Mouse (Mus musculus) forebrain, postnatal 0 days (tissue): ENCODE data around the gene Fbxl14. TPM values are rescaled to one million over a fixed set of nuclear protein-coding genes. Genes with fewer than 3 reads are reported as not detected.

Experiments used
- ATAC-seq: fragments of 200-750 bp; cut with Nextera tagmentation; 2 replicates; pipeline ENCODE4 v1.8.0; 2017; ENCODE audit warnings: mild to moderate bottlenecking, moderate library complexity
- DNase-seq: peaks from one replicate; pipeline ENCODE4 v3.0.0-alpha.2; 2015
- H3K27ac ChIP-seq: fragments of 300-500 bp; sonication (generic); 2 replicates; pipeline ENCODE4 v1.5.1; 2014; ENCODE audit warnings: low read depth, mild to moderate bottlenecking, antibody characterized with exemption, low read length, moderate library complexity, mixed read lengths
- H3K27me3 ChIP-seq: fragments of 300-500 bp; sonication (generic); 2 replicates; pipeline ENCODE4 v1.6.1; 2014; ENCODE audit warnings: mild to moderate bottlenecking, low read length, mixed read lengths; ENCODE audit not compliant: insufficient read depth
- H3K36me3 ChIP-seq: fragments of 300-500 bp; sonication (generic); 2 replicates; pipeline ENCODE4 v1.6.1; 2014; ENCODE audit warnings: mild to moderate bottlenecking, moderate library complexity; ENCODE audit not compliant: insufficient read depth
- H3K4me1 ChIP-seq: fragments of 300-500 bp; sonication (generic); 2 replicates; pipeline ENCODE4 v1.6.1; 2014; ENCODE audit warnings: antibody characterized with exemption; ENCODE audit not compliant: insufficient read depth
- H3K4me2 ChIP-seq: fragments of 300-500 bp; sonication (generic); 2 replicates; pipeline ENCODE4 v1.6.1; 2014; ENCODE audit warnings: low read depth, mild to moderate bottlenecking, moderate library complexity
- H3K4me3 ChIP-seq: fragments of 300-500 bp; sonication (generic); 2 replicates; pipeline ENCODE4 v1.5.1; 2014; ENCODE audit warnings: low read depth, low read length, mixed read lengths
- H3K9ac ChIP-seq: fragments of 300-500 bp; sonication (generic); 2 replicates; pipeline ENCODE4 v1.6.1; 2014; ENCODE audit warnings: mild to moderate bottlenecking
- H3K9me3 ChIP-seq: fragments of 300-500 bp; sonication (generic); 2 replicates; pipeline ENCODE4 v1.6.1; 2016; ENCODE audit warnings: low read length
- CTCF ChIP-seq: sonication (generic); IDR thresholded peaks from 2 replicates; pipeline ENCODE4 v1.5.1; 2016; ENCODE audit warnings: antibody characterized with exemption, control low read depth, low read depth
- WGBS: fragments of 180-500 bp; shearing (Covaris S2); extraction: QIAGEN DNeasy Blood & Tissue Kit; methylation state at CpG from one replicate; pipeline ENCODE4 v1.1.7; 2014; 5-methylcytosine and 5-hydroxymethylcytosine counted together
- polyA plus RNA-seq: library from polyadenylated mRNA; unstranded; fragments of >200 nt; fragmentation: Nextera tagmentation; extraction: Ambion mirVana; gene quantifications from 2 replicates; pipeline ENCODE4 v1.2.1, GENCODE M21; 2015
- total RNA-seq: library from RNA; depleted of rRNA; stranded (reverse); fragments of >200 nt; gene quantifications from 2 replicates; pipeline ENCODE4 v1.2.3, GENCODE M21; 2014

The Fbxl14 gene
- total and polyA plus RNA-seq, 2 experiments from 2014 or later, result 1.9 to 54.5 TPM

DNA sequence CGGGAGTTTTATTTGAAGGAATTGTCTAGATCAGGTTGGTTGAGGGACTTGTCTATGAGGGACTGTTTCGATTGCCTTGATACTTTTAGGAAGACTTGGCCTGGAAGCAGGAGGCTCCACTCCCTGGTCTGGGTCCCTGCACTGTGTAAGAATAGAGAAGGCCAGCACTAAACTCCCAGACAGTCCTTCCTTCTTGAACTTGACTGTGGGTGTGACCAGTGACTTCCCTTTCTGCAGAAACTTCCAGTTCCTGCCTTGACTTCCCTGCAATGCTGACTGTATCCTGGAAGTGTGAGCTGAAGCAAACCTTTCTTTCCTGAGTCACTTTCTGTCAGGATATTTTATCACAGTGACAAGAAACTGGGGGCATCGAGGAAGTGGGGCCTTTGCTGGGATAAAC is 8.7 kb upstream of the Fbxl14 start:
- WGBS, result 99% methylated on average over 3 of the region's 3 CpGs
- Histone ChIP-seq H3K9ac (no peak overlapping the region), H3K4me1 (no peaks in the 10 kb centered on the region), H3K4me3 (no peak overlapping the region), H3K27ac (no peak overlapping the region), H3K36me3 (no peaks in the 10 kb centered on the region), H3K27me3 (no peaks in the 10 kb centered on the region), H3K4me2 (no peak overlapping the region), H3K9me3 (no peaks in the 10 kb centered on the region)
- no peak for TF ChIP-seq CTCF
- ATAC-seq, result no peak
- DNase-seq, result no peak

DNA sequence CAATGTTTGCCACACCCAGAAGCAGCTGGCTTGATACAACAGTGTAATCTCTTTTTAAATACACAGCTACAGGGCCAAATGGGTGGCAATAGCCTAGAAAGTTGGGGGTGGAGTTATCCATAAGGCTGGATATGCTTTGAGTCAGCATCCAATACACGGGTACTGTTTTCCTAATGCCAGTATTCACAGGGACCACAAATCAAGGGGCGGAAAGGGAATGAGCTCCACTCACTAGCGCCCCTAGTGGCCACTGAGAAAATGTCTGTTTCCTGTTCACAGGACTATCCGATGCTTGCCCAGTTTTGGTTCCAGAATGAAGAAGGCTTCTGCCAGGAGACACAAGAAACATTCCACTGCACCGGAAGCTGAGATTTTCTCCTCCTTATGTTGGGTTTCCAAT is 7.3 kb upstream of the Fbxl14 start:
- Histone ChIP-seq H3K9ac (no peak overlapping the region), H3K4me3 (no peak overlapping the region), H3K27ac (no peak overlapping the region), H3K4me1 (no peaks in the 10 kb centered on the region), H3K36me3 (no peaks in the 10 kb centered on the region), H3K4me2 (no peak overlapping the region), H3K27me3 (no peaks in the 10 kb centered on the region), H3K9me3 (no peaks in the 10 kb centered on the region)
- WGBS, result 19% methylated on average over 5 of the region's 5 CpGs
- peak; percentile 66 for ATAC-seq
- peak; percentile 62 for DNase-seq
- peak; percentile 83 for TF ChIP-seq CTCF

DNA sequence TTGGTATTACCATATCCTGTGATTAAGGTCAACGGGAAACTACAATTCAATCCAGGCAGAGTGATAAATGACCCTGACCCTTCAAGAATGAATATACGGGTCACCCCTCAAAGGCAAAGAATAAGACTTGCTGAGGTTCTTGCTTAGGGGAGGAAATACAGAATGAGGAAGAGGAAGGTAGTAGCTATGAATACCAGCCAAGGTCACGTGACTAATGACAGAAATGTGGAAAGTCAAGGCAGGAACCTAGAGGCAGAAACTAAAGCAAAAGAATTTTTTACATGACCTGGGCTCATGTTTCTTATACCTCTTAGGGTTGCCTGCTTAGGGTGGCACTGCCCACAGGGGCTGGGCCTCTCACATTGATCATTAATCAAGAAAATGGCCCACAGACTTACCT is 6.8 kb upstream of the Fbxl14 start:
- ATAC-seq (no peak), DNase-seq (no peak)
- H3K27me3 ChIP-seq, result no peaks in the 10 kb centered on the region
- H3K9me3 ChIP-seq, result no peaks in the 10 kb centered on the region
- H3K4me1 ChIP-seq, result no peaks in the 10 kb centered on the region
- no peak for TF ChIP-seq CTCF
- no peaks in the 10 kb centered on the region for H3K36me3 ChIP-seq
- H3K9ac ChIP-seq, result no peak overlapping the region
- 82% methylated on average over 3 of the region's 3 CpGs for WGBS
- no peak overlapping the region for H3K4me2 ChIP-seq
- no peak overlapping the region for H3K27ac ChIP-seq
- no peak overlapping the region for H3K4me3 ChIP-seq

DNA sequence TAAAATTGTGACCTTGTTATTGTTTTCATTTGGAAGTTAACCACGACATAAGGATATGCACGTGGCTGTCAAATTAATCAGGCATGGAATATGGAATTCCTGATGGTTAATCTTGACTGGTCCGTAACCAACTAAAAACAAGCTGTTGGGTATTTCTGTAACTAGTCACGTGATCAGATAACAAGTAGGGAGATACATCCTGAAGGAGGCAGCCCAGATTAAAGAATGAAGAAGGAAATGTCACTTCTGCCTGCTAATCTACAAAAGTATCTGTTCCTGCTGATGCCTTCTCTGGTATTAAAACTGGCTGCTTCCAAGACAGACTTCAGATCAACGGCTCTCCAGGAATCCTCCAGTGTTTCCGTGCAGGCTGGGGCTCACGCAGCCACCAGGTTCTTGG is 6.0 kb upstream of the Fbxl14 start:
- Histone ChIP-seq H3K4me2 (no peak overlapping the region), H3K9ac (no peak overlapping the region), H3K4me1 (no peaks in the 10 kb centered on the region), H3K27me3 (no peaks in the 10 kb centered on the region), H3K9me3 (no peaks in the 10 kb centered on the region), H3K36me3 (no peaks in the 10 kb centered on the region), H3K27ac (no peak overlapping the region), H3K4me3 (no peak overlapping the region)
- WGBS, result 81% methylated on average over 7 of the region's 7 CpGs
- no peak for ATAC-seq
- DNase-seq, result no peak
- TF ChIP-seq CTCF, result no peak

DNA sequence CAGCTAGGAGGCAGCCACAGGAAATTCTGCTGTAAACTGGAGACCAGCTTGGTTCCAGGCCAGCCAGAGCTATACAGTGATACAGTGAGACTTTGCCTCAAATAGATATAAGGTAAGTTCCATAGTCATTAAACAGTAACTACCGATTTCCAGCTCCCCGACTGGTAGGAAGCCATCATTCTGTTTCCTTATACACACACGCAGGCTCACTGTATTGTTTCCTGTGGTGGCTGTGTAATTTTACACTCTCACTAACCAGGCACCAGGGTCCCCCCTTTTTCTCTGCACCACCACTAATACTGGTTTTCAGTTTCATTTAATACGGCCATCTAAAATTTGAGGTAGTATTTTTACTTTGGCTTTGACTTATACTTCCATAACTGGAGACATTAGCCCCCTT is 5.5 kb upstream of the Fbxl14 start:
- H3K27me3 ChIP-seq, result no peaks in the 10 kb centered on the region
- H3K4me1 ChIP-seq, result no peaks in the 10 kb centered on the region
- 90% methylated on average over 4 of the region's 4 CpGs for WGBS
- no peak overlapping the region for H3K4me2 ChIP-seq
- H3K9me3 ChIP-seq, result no peaks in the 10 kb centered on the region
- no peak overlapping the region for H3K27ac ChIP-seq
- H3K36me3 ChIP-seq, result no peaks in the 10 kb centered on the region
- TF ChIP-seq CTCF, result no peak
- H3K9ac ChIP-seq, result no peak overlapping the region
- DNase-seq, result no peak
- ATAC-seq, result no peak
- no peak overlapping the region for H3K4me3 ChIP-seq

DNA sequence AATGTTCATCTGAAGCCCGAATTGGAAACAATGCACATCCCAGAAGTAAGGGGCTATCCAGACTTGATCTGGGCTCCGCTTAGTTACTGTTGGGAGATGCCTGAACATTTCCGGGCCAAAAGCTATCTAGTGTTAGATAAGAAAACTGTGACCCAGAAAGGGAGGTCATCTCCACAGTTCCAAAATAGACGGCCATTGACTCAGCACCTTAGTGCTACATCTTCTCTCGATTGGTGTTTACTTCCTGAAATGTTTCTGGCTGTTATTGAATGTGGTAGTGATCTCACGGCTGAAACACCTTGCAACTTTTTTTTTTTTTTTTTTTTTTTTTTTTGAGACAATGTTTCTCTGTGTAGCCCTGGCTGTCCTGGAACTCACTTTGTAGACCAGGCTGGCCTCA is 3.5 kb upstream of the Fbxl14 start:
- TF ChIP-seq CTCF, result no peak
- Histone ChIP-seq H3K9me3 (no peaks in the 10 kb centered on the region), H3K9ac (no peak overlapping the region), H3K4me3 (no peak overlapping the region), H3K27ac (no peak overlapping the region), H3K4me2 (no peak overlapping the region), H3K4me1 (no peaks in the 10 kb centered on the region), H3K27me3 (no peaks in the 10 kb centered on the region), H3K36me3 (peaks cover 4% of the 10 kb centered on the region; the same call in 1 of the 2 replicates)
- ATAC-seq (no peak), DNase-seq (no peak)
- 89% methylated on average over 6 of the region's 6 CpGs for WGBS

DNA sequence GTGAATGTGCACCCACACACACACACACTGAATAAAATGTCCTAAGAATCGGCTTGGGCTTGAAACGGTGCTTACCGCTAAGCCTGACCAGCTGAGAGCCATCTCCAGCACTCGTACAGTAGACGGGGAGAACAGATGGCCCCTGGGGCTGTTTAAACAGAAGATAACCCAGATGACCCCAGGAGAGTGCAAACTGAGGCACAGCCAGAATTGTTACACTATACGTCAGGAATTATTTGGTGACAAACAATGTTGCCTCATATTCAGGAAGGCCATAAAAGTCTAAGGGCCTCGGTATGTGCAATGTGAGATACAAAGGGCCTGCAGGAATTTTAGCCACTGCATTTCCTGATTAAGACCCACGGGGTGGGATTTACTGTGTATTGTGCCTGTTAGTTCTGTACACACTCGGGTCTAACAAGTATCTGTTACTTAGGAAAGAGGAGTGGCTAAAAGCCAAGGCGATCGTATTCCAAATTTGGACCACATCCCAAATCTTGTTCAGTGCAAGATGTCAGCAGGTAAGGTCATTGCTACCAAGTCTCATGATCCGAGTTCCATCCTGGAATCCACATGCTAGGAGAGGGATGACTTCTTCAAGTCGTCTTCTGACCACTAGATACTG is 1.7 kb upstream of the Fbxl14 start:
- no peak overlapping the region for H3K9ac ChIP-seq
- TF ChIP-seq CTCF, result no peak
- no peaks in the 10 kb centered on the region for H3K9me3 ChIP-seq
- H3K4me3 ChIP-seq, result no peak overlapping the region
- H3K36me3 ChIP-seq, result peaks cover 7% of the 10 kb centered on the region; the same call in 1 of the 2 replicates
- no peak overlapping the region for H3K27ac ChIP-seq
- WGBS, result 50% methylated on average over 13 of the region's 13 CpGs
- no peak for DNase-seq
- ATAC-seq, result no peak
- no peak overlapping the region for H3K4me2 ChIP-seq
- H3K27me3 ChIP-seq, result no peaks in the 10 kb centered on the region
- H3K4me1 ChIP-seq, result no peaks in the 10 kb centered on the region
